Mouse (Mus musculus) liver, embryonic 14.5 days (tissue): ENCODE measurements at regions not wholly inside any gene's neighbourhood (a gene's known extent, or its start where the extent isn't known, plus 50 kb on each side); places are given as distances from the start of the nearest gene placed in this dataset.

ENCODE experiments used
- CTCF ChIP-seq: IDR thresholded peaks from 2 replicates; pipeline ENCODE4 v1.5.1; 2016; ENCODE audit warnings: antibody characterized with exemption, low read depth, control low read depth
- EP300 ChIP-seq: IDR thresholded peaks from 2 replicates; pipeline ENCODE4 v1.6.1; 2016; ENCODE audit warnings: antibody characterized with exemption, low read depth

DNA sequence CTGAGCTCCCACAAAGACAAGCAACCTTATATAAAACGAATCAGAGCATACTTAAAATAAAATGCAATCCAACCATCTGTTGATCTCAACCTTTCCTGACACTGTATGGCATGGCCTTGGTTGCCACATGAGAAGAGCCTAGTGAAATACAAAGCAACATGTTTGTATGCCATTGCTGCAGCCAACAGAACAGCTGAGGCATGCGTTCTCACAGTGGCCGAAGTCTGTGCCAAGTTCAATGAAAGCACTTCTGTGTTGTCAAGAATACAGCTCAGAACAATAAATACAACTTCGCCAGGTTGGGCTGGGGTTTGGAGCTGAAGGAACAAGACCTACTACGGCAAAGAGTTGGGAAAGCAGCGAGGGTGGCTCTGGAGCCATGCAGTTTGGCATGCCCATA lies 872.2 kb downstream of the Epha4 start:
- TF ChIP-seq CTCF = no peak
- TF ChIP-seq EP300 = no peak
